Comparison of ENCODE assay signal across 8 mouse cellular contexts in the genomic region with DNA sequence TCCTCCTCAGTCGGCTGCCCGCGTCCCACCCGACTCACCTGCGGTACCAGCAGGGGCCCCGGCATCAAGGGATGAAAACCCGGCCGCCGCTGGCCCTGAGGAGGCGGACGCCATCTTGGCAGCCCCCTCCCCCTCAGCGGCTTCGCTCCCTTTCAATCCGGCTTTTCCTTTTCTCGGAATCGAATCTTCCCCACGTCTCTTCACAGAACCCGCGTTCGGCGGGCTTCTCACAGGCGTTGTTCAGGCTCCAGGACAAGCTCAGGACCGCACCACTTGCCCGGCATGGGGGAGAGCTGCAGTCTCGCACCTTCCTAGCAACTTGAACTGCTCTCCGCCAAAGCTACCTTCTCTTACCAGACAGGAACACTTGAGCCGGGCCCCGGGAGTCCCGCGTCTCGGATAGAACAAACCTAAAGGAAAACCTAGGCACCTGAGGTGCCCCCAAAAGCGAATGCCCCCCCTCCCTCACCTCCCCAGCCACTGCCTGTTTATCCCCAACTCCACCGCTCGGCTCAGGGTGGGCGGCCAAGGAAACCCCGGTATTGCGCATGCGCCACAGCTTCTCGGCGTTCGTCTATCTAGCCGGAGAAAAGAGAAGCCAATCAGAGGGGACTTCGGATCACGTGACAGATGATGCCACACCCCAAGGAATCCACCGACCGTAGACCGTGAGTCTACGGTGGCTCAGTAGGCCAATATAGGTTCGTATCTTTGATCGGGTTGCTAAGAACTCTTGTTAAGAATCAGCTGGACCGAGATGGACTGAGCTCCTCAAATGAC. TPM values are rescaled to one million over a fixed set of nuclear protein-coding genes. Genes with fewer than 3 reads are reported as not detected.
DNase-seq lines count a peak whose midpoint lies in the region; ATAC-seq and TF ChIP-seq lines count a peak whose summit lies in the region.

Gene Pip5k1a (minus strand): TSS at position 593 of the 780 bp plus-strand sequence.

- peaks cover 46% of the 10 kb centered on the region for H3K79me2 ChIP-seq in MEL (ENCODE audit: control insufficient read depth, insufficient read depth, low read length, poor library complexity)

- TF ChIP-seq CTCF in MEL (IDR thresholded peaks at IDR 0.05 in 2 of 3, conservative IDR thresholded peaks at IDR 0.05 in 1 of 3; ENCODE audit: control insufficient read depth in 1 of 3, insufficient read depth in 1 of 3, low read depth in 2 of 3, low read length in 3 of 3, poor library complexity in 1 of 3, severe bottlenecking in 1 of 3): no peak
- TF ChIP-seq CTCF in cerebellum, adult 2 months (IDR thresholded peaks at IDR 0.05; ENCODE audit: borderline replicate concordance, insufficient read depth, low read depth, low read length): no peak
- TF ChIP-seq CTCF in forebrain, postnatal 0 days (IDR thresholded peaks at IDR 0.05; ENCODE audit: low read depth): peak; percentile 52

- peak within 1 kb of the TSS; percentile 80 for H3K9ac ChIP-seq in MEL (ENCODE audit: control insufficient read depth, low read depth, low read length, poor library complexity, severe bottlenecking)
- H3K9ac ChIP-seq in forebrain, postnatal 0 days: peak within 1 kb of the TSS; percentile 90
- H3K9ac ChIP-seq in lung, embryonic 15.5 days: peak within 1 kb of the TSS; percentile 93

- H3K4me3 ChIP-seq in MEL (ENCODE audit: control insufficient read depth in 1 of 2, insufficient read depth in 1 of 2, low read depth in 2 of 2, low read length in 2 of 2): peak within 1 kb of the TSS; percentile 71
- peak within 1 kb of the TSS; percentile 93 for H3K4me3 ChIP-seq in cerebellum, adult 2 months (replicated peaks; ENCODE audit: insufficient read depth, low read depth, low read length)
- peak within 1 kb of the TSS; percentile 98 for H3K4me3 ChIP-seq in forebrain, postnatal 0 days (ENCODE audit: low read depth, low read length)
- peak within 1 kb of the TSS; percentile 89 for H3K4me3 ChIP-seq in lung, embryonic 15.5 days

- ATAC-seq in forebrain, postnatal 0 days: peak; percentile 92
- peak; percentile 87 for ATAC-seq in lung, embryonic 15.5 days (ENCODE audit: borderline replicate concordance, extremely low read depth, low FRiP score, low TSS enrichment)

- peak; percentile 100 for DNase-seq in MEL (ENCODE audit: low read depth, low spot score)
- DNase-seq in cerebellum, adult 2 months: peak; percentile 97 to 98
- peak; percentile 98 for DNase-seq in forebrain, postnatal 0 days
- peak; percentile 98 for DNase-seq in heart, postnatal 4 days
- DNase-seq in layer of hippocampus, adult 8-10 months (ENCODE audit: low spot score in 2 of 2): peak; percentile 96
- DNase-seq in ovary, adult 18-20 months (ENCODE audit: low spot score): peak; percentile 94
- peak; percentile 99 for DNase-seq in thymus, postnatal 0 days (ENCODE audit: low spot score)

- H3K4me2 ChIP-seq in forebrain, postnatal 0 days (ENCODE audit: low read depth): peak within 1 kb of the TSS; percentile 82
- H3K4me2 ChIP-seq in lung, embryonic 15.5 days: peak within 1 kb of the TSS; percentile 73

- 1% methylated on average over 51 of the region's 51 CpGs for WGBS in cerebellum, adult 2 months
- 1% methylated on average over 51 of the region's 51 CpGs for WGBS in forebrain, postnatal 0 days
- WGBS in lung, embryonic 15.5 days: under 1% methylated on average over 51 of the region's 51 CpGs

- H3K9me3 ChIP-seq in MEL (replicated peaks; ENCODE audit: insufficient read depth, low read length): no peaks in the 10 kb centered on the region
- no peaks in the 10 kb centered on the region for H3K9me3 ChIP-seq in forebrain, postnatal 0 days (ENCODE audit: low read length)
- no peaks in the 10 kb centered on the region for H3K9me3 ChIP-seq in lung, embryonic 15.5 days

- TF ChIP-seq EP300 in MEL (IDR thresholded peaks at IDR 0.05; ENCODE audit: low read depth in 1 of 2, low read length in 2 of 2): no peak

- no peaks in the 10 kb centered on the region for H3K27me3 ChIP-seq in MEL (ENCODE audit: control insufficient read depth in 1 of 2, insufficient read depth in 2 of 2, low read length in 2 of 2)
- H3K27me3 ChIP-seq in cerebellum, adult 2 months (ENCODE audit: control insufficient read depth, insufficient read depth, low read length): no peaks in the 10 kb centered on the region
- H3K27me3 ChIP-seq in forebrain, postnatal 0 days (ENCODE audit: insufficient read depth, low read length): no peaks in the 10 kb centered on the region
- H3K27me3 ChIP-seq in lung, embryonic 15.5 days: no peaks in the 10 kb centered on the region

- H3K36me3 ChIP-seq in MEL (ENCODE audit: control insufficient read depth in 1 of 2, insufficient read depth in 2 of 2, low read length in 2 of 2): peaks cover 12 to 33% of the 10 kb centered on the region in 2 experiments
- no peaks in the 10 kb centered on the region for H3K36me3 ChIP-seq in forebrain, postnatal 0 days (ENCODE audit: insufficient read depth)
- H3K36me3 ChIP-seq in lung, embryonic 15.5 days: 0 out of 2 replicates have a peak, but pooled peaks cover 3% of the 10 kb centered on the region

- H3K4me1 ChIP-seq in MEL (ENCODE audit: control insufficient read depth in 1 of 2, insufficient read depth in 2 of 2, low read length in 2 of 2): peaks cover 11 to 24% of the 10 kb centered on the region in 2 experiments
- no peaks in the 10 kb centered on the region for H3K4me1 ChIP-seq in cerebellum, adult 2 months (ENCODE audit: control insufficient read depth, insufficient read depth, low read length)
- peaks cover 9% of the 10 kb centered on the region for H3K4me1 ChIP-seq in forebrain, postnatal 0 days (ENCODE audit: insufficient read depth)
- peaks cover 9% of the 10 kb centered on the region for H3K4me1 ChIP-seq in lung, embryonic 15.5 days

- H3K27ac ChIP-seq in MEL (ENCODE audit: control insufficient read depth, low read depth, low read length): peak within 1 kb of the TSS; percentile 77
- H3K27ac ChIP-seq in cerebellum, adult 2 months (ENCODE audit: insufficient read depth, low read length): peak within 1 kb of the TSS; percentile 58
- peak within 1 kb of the TSS; percentile 92 for H3K27ac ChIP-seq in forebrain, postnatal 0 days (ENCODE audit: low read depth, low read length)
- peak within 1 kb of the TSS; percentile 82 for H3K27ac ChIP-seq in lung, embryonic 15.5 days

- no peak for TF ChIP-seq RAD21 in MEL (IDR thresholded peaks at IDR 0.05; ENCODE audit: low read depth, low read length)

- peak in 1 of 2 experiments; percentile 85; a peak in 1 of 4 replicates for TF ChIP-seq POLR2A in MEL (IDR thresholded peaks at IDR 0.05; ENCODE audit: control insufficient read depth in 1 of 2, insufficient read depth in 1 of 2, low read depth in 1 of 2, low read length in 2 of 2, poor library complexity in 1 of 2)
- TF ChIP-seq POLR2A in cerebellum, adult 2 months (IDR thresholded peaks at IDR 0.05; ENCODE audit: borderline replicate concordance, insufficient read depth, low read length): peak; percentile 70

TF ChIP-seq in MEL, 35 proteins besides CTCF, POLR2A, EP300 and RAD21:
- no peak for TF ChIP-seq CHD2 (IDR thresholded peaks at IDR 0.05; ENCODE audit: low read length)
- peak; percentile 88 for TF ChIP-seq GATA1 (IDR thresholded peaks at IDR 0.05; ENCODE audit: low read depth, low read length)

RNA-seq across cellular contexts. Expression of gene Pip5k1a, which starts in this region (rescaled TPM):
- total RNA-seq in MEL (2012; rRNA removed): 47.7 and 48.6 TPM in 2 replicates
- 100 to 1,000 TPM; 103 to 322 TPM for polyA plus RNA-seq in MEL (2012; ENCODE audit: insufficient read depth in 1 of 2, insufficient read length in 2 of 2, low read depth in 1 of 2, low replicate concordance in 2 of 2, missing spikeins in 1 of 2)
- 26.6 and 28.7 TPM in 2 replicates for polyA plus RNA-seq in cerebellum, adult 2 months (2012; rRNA removed)
- total RNA-seq in forebrain, postnatal 0 days (2014; rRNA removed): 19.5 and 22.6 TPM in 2 replicates
- polyA plus RNA-seq in forebrain, postnatal 0 days (2015; fragmentation: Nextera tagmentation; extraction: Ambion mirVana): 13.8 and 14.5 TPM in 2 replicates
- total RNA-seq in heart, postnatal 4 days (2021): 10 to 100 TPM; 30.9 to 33.7 TPM
- total RNA-seq in layer of hippocampus, adult 8-10 months (2022): 10 to 100 TPM; 58.5 to 66.8 (median 64.8) TPM
- 17.2 and 18.1 TPM in 2 replicates for polyA plus RNA-seq in lung, embryonic 15.5 days (2015; fragmentation: Nextera tagmentation; extraction: Ambion mirVana)
- polyA plus RNA-seq in thymus, postnatal 0 days (2015; fragmentation: Nextera tagmentation; extraction: Ambion mirVana): 19.9 and 22.6 TPM in 2 replicates

Comparison
In these comparisons a context has a peak if more than half of its experiments do, and no peak if none do; other contexts are left out.
1. Peak in every context shown above with its lines: DNase-seq, ATAC-seq, H3K4me3 ChIP-seq and H3K27ac ChIP-seq.